Mouse (Mus musculus): ENCODE measurements around the gene Morc3.

The Morc3 gene

DNA sequence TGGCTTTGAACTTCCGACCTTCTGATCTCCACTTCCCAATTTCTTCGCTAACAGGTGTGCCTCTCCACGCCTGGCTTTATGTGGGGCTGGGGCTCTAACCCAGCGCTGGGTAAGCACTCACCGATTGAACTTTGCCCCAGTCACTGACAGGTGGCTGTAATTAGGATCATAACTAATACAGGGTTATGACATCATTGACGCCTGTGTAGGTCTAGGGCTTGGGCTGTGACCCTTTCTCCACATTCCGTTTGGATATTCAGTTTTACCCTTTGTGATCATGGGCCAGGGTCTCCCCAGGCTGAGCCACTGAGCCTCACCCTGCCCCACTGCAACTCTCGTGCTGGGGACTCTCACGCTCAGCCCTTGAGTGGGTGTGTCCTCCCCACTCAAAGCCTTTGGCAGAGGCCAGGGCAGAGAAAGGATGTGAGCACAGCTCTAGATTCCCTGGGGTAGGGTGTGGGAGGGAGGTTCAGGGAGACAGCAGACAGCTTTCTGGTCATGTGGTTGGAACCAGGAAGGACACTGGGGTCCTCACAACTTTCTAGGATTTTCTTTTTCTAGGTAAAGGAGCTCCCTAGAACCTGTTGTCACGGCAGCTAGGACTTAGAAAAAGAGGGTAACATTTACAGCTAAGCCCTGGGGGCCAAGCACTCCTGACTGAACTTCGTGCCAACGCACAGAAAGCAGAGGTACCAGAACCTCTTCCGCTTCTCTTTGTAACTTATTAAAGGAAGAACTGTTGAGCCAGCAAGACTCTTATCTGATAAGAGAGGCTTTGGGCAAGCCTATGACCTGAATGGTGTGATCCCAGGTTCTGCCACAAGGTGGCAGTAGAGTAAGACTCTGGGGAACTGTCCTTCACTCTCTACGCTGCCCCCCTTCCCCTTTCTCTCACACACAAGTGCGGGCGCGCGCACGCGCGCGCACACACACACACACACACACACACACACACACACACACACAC lies 86.1 kb downstream of the Morc3 start:
- in situ Hi-C loops (cut with MboI, MseI), result loop anchor here (10.0 kb wide), 2 partner anchors 797 to 1533 kb away; no protein-coding TSS in a partner anchor

DNA sequence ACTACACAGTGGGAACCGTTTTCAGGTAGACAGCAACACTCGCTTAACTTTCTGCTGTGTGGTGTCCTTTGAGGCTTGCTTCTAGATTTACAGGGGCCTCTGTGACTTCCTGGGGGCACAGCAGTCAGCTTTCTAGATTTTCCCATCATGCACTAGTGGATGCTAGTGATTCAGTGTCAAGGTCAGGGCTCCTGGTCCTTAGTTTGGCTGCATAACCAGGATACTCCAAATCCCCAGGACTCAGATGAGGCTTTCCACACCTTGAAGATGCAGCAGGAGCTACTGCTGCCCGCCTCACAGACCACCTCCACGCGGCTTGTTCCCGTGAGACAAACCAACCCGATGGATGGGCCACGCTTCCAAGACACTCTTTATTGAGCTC lies 86.7 kb downstream of the Morc3 start:
- in situ Hi-C loops (cut with MboI, MseI), result loop anchor here (10.0 kb wide), 2 partner anchors 796 to 1534 kb away; no protein-coding TSS in a partner anchor

DNA sequence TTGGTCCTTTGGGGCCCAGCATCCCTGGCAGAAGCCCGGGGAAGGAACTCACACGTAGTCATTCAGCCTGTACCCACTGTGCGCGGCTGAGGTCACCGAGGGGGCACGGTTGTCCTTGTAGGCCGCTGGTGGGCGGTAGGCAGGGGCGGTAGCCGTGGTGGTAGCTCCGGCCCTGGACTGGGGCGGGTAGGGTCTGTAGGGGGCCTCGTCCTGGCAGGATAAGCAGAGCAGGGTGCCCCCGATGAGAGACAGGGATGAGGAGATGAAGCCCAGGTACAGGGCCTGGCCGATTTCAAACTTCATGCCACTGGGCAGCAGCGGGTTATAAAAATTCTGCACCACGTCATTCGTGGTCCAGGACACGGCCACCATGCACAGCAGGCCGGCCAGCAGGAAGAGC lies 87.3 kb downstream of the Morc3 start:
- in situ Hi-C loops (cut with MboI, MseI), result loop anchor here (10.0 kb wide), 2 partner anchors 796 to 1534 kb away; no protein-coding TSS in a partner anchor

DNA sequence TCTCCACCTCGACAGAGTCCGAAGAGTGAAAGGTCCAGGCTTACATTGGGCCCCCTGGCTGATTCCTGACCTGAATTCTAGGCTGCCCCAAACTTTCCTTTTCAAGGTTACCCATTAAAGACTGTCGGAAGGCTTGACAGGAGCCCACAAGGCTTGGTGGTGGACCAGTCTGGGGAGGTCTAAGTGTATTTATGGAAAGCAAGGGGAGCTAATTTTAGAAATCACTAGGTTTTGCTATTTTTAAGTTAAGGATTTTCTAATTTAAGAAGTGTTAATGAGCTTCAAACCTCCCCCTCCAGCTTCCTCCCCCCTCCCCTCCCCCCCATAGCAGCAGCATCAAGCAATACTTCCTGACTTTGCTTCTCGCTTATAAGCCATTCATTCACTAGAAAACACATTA lies 88.8 kb downstream of the Morc3 start:
- in situ Hi-C loops (cut with MboI, MseI), result no loop called here

DNA sequence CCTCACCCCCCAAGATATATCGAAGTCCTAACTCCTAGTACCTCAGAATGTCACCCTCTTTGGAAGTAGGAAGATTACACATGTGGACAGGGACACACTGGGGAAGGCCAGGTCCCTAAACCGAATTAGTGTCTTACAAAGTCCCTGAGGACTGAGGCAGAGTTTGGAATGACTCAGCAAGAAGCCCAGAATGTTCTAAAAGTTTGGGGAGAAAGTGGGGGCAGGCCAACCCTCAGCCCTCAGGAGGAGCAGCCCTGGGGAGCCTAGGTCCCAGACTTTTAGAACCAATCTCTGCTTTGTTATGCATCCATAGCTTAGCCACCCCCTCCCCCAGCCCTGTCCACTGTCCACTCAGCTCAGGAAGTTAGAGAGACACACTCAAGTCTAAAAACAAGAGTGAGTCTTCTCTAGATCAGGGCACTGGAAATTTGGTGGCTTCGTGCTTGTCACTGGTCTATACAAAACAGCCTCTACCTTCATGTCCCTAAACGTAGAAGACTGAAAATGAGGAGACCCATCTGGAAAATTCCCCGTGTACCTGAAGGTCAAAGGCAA lies 91.0 kb downstream of the Morc3 start:
- in situ Hi-C loops (cut with MboI, MseI), result no loop called here

DNA sequence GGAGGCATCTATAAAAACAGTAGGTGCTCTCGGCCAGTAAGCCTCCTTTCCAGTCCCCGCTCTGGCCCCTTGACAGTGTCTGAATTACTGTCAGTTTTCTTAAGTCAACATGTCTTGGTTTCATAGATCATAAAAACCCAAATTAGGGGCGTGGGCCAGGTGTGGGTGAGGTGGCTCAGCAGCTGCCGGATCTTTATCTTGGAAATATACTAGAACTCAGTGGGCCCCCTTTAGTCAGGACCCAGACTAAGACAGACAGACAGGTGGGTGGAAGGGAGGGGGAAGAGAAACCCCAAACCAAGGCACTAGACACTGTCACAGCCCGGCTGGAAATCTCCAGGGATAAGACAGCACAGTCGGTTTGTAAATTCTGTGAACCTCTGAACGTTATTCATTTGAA lies 91.9 kb downstream of the Morc3 start:
- in situ Hi-C loops (cut with MboI, MseI), result no loop called here
